Mouse (Mus musculus): ENCODE measurements around the gene Gm10721.
"Not testable (repeated sequence)": the region's sequence is repeated elsewhere in the genome, so short reads cannot be mapped to it uniquely, and the experiment has no call there.

The Gm10721 gene

DNA sequence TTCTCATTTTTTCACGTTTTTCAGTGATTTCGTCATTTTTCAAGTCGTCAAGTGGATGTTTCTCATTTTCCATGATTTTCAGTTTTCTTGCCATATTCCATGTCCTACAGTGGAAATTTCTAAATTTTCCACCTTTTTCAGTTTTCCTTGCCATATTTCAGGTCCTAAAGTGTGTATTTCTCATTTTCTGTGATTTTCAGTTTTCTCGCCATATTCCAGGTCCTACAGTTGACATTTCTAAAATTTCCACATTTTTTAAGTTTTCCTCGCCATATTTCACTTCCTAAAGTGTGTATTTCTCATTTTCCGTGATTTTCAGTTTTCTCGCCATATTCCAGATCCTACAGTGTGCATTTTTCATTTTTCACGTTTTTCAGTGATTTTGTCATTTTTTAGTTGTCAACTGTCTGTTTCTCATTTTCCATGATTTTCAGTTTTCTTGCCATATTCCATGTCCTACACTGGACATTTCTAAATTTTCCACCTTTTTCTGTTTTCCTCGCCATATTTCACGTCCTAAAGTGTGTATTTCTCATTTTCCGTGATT, at the start of gene Gm10721:
Gm10721 (plus strand) TSS at position 408 of the 547 bp plus-strand sequence.
- not testable (repeated sequence) for DNase-seq

DNA sequence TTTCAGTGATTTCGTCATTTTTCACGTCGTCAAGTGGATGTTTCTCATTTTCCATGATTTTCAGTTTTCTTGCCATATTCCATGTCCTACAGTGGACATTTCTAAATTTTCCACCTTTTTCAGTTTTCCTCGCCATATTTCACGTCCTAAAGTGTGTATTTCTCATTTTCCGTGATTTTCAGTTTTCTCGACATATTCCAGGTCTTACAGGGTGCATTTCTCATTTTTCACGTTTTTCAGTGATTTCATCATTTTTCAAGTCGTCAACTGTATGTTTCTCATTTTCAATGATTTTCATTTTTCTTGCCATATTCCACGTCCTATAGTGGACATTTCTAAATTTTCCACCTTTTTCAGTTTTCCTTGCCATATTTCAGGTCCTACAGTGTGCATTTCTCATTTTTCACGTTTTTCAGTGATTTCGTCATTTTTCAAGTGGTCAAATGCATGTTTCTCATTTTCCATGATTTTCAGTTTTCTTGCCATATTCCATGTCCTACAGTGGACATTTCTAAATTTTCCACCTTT, 12.4 kb upstream of the Gm10721 start, which contains the start of gene Gm10722:
Gm10722 (plus strand) TSS at position 478 of the 528 bp plus-strand sequence.
- DNase-seq, result peak; percentile 64

DNA sequence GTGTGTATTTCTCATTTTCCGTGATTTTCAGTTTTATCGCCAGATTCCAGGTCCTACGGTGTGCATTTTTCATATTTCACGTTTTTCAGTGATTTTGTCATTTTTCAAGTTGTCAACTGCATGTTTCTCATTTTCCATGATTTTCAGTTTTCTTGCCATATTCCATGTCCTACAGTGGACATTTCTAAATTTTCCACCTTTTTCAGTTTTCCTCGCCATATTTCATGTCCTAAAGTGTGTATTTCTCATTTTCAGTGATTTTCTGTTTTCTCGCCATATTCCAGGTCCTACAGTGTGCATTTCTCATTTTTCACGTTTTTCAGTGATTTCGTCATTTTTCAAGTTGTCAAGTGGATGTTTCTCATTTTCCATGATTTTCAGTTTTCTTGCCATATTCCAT, 11.9 kb upstream of the Gm10721 start:
- not testable (repeated sequence) for DNase-seq

- DNase-seq, result peak; percentile 35
Measured at GRCm38 (mm10) chr9:3001948-3002659, 10.8 kb upstream of the Gm10721 start.

DNA sequence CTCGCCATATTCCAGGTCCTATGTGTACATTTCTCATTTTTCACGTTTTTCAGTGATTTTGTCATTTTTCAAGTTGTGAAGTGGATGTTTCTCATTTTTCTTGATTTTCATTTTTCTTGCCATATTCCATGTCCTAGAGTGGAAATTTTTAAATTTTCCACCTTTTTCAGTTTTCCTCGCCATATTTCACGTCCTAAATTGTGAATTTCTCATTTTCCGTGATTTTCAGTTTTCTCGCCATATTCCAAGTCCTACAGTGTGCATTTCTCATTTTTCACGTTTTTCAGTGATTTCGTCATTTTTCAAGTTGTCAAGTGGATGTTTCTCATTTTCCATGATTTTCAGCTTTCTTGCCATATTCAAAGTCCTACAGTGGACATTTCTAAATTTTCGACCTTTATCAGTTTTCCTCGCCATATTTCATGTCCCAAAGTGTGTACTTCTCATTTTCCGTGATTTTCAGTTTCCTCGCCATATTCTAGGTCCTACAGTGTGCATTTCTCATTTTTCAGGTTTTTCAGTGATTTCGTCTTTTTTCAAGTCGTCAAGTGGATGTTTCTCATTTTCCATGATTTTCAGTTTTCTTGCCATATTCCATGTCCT, 10.0 kb upstream of the Gm10721 start, which contains the start of gene Gm11168:
Gm11168 (plus strand) TSS at position 553 of the 603 bp plus-strand sequence.
- DNase-seq, result not testable (repeated sequence)

DNA sequence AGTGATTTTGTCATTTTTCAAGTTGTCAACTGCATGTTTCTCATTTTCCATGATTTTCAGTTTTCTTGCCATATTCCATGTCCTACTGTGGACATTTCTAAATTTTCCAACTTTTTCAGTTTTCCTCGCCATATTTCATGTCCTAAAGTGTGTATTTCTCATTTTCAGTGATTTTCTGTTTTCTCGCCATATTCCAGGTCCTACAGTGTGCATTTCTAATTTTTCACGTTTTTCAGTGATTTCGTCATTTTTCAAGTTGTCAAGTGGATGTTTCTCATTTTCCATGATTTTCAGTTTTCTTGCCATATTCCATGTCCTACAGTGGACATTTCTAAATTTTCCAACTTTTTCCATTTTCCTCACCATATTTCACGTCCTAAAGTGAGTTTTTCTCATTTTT, 6.8 kb upstream of the Gm10721 start:
- DNase-seq, result not testable (repeated sequence)

GRCm38 (mm10) chr9:3006636-3007035, 6.3 kb upstream of the Gm10721 start:
- not testable (repeated sequence) for DNase-seq

GRCm38 (mm10) chr9:3007272-3007671, 5.7 kb upstream of the Gm10721 start:
- peak; percentile 37 for DNase-seq

- not testable (repeated sequence) for DNase-seq
Measured at GRCm38 (mm10) chr9:3009331-3009730, 3.6 kb upstream of the Gm10721 start.

DNA sequence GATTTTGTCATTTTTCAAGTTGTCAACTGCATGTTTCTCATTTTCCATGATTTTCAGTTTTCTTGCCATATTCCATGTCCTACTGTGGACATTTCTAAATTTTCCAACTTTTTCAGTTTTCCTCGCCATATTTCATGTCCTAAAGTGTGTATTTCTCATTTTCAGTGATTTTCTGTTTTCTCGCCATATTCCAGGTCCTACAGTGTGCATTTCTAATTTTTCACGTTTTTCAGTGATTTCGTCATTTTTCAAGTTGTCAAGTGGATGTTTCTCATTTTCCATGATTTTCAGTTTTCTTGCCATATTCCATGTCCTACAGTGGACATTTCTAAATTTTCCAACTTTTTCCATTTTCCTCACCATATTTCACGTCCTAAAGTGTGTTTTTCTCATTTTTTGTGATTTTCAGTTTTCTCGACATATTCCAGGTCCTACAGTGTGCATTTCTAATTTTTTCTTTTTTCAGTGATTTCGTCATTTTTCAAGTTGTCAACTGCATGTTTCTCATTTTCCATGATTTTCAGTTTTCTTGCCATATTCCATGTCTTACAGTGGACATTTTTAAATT, 802 bp upstream of the Gm10721 start:
- DNase-seq, result not testable (repeated sequence)

GRCm38 (mm10) chr9:3015354-3015753, 2.4 kb downstream of the Gm10721 start, which contains the start of gene Gm10720:
TSS of gene Gm10720 (plus strand) at chr9:3015654.
- DNase-seq, result not testable (repeated sequence)

GRCm38 (mm10) chr9:3015896-3016295, 3.0 kb downstream of the Gm10721 start:
- not testable (repeated sequence) for DNase-seq

DNA sequence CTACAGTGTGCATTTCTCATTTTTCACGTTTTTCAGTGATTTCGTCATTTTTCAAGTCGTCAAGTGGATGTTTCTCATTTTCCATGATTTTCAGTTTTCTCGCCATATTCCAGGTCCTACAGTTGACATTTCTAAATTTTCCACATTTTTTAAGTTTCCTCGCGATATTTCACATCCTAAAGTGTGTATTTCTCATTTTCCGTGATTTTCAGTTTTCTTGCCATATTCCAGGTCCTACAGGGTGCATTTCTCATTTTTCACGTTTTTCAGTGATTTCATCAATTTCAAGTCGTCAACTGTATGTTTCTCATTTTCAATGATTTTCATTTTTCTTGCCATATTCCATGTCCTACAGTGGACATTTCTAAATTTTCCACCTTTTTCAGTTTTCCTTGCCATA, 4.2 kb downstream of the Gm10721 start, which contains the start of gene Gm10719:
Gm10719 (plus strand) TSS at position 301 of the 400 bp plus-strand sequence.
- DNase-seq, result not testable (repeated sequence)

GRCm38 (mm10) chr9:3018944-3019343, 6.0 kb downstream of the Gm10721 start:
- DNase-seq, result not testable (repeated sequence)

DNA sequence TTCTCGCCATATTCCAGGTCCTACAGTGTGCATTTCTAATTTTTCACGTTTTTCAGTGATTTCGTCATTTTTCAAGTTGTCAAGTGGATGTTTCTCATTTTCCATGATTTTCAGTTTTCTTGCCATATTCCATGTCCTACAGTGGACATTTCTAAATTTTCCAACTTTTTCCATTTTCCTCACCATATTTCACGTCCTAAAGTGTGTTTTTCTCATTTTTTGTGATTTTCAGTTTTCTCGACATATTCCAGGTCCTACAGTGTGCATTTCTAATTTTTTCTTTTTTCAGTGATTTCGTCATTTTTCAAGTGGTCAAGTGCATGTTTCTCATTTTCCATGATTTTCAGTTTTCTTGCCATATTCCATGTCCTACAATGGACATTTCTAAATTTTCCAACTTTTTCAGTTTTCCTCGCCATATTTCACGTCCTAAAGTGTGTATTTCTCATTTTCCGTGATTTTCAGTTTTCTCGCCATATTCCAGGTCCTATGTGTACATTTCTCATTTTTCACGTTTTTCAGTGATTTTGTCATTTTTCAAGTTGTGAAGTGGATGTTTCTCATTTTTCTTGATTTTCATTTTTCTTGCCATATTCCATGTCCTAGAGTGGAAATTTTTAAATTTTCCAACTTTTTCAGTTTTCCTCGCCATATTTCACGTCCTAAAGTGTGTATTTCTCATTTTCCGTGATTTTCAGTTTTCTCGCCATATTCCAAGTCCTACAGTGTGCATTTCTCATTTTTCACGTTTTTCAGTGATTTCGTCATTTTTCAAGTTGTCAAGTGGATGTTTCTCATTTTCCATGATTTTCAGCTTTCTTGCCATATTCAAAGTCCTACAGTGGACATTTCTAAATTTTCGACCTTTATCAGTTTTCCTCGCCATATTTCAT, 7.1 kb downstream of the Gm10721 start:
- DNase-seq, result not testable (repeated sequence)

GRCm38 (mm10) chr9:3022316-3023008, 9.5 kb downstream of the Gm10721 start:
- peak; percentile 36 for DNase-seq

GRCm38 (mm10) chr9:3023312-3023984, 10.5 kb downstream of the Gm10721 start, which contains the start of gene Gm10718:
TSS of gene Gm10718 (plus strand) at chr9:3023547.
- DNase-seq, result not testable (repeated sequence)

DNA sequence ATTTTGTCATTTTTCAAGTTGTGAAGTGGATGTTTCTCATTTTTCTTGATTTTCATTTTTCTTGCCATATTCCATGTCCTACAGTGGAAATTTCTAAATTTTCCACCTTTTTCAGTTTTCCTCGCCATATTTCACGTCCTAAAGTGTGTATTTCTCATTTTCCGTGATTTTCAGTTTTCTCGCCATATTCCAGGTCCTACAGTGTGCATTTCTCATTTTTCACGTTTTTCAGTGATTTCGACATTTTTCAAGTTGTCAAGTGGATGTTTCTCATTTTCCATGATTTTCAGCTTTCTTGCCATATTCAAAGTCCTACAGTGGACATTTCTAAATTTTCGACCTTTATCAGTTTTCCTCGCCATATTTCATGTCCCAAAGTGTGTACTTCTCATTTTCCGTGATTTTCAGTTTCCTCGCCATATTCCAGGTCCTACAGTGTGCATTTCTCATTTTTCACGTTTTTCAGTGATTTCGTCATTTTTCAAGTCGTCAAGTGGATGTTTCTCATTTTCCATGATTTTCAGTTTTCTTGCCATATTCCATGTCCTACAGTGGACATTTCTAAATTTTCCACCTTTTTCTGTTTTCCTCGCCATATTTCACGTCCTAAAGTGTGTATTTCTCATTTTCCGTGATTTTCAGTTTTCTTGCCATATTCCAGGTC, 11.2 kb downstream of the Gm10721 start:
- not testable (repeated sequence) for DNase-seq

DNA sequence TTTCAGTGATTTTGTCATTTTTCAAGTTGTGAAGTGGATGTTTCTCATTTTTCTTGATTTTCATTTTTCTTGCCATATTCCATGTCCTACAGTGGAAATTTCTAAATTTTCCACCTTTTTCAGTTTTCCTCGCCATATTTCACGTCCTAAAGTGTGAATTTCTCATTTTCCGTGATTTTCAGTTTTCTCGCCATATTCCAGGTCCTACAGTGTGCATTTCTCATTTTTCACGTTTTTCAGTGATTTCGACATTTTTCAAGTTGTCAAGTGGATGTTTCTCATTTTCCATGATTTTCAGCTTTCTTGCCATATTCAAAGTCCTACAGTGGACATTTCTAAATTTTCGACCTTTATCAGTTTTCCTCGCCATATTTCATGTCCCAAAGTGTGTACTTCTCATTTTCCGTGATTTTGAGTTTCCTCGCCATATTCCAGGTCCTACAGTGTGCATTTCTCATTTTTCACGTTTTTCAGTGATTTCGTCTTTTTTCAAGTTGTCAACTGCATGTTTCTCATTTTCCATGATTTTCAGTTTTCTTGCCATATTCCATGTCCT, 12.1 kb downstream of the Gm10721 start, which contains the start of gene Gm10717:
Gm10717 (plus strand) TSS at position 506 of the 556 bp plus-strand sequence.
- not testable (repeated sequence) for DNase-seq
